Mouse (Mus musculus): Measurements from ENCODE around the gene Cacna1b.

Gene Cacna1b

DNA sequence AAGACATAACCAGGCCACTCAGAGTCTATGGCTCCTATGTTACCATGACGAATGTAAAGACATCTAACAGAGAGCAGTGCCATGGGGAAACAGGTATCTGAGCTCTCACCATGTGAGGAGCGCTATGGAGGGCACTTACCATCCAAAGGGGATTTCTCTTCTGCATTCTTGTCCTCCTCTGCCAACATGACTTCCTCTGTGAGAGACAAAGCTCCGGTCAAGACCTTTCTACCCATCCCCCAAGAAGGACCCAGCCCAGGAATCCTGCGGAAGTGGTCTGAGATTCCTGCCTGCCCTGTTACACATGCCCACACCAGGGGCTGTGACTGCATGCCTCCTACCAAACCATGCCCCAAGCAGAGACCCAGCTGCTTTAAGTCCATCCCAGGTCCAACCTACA lies 44.0 kb downstream of the Cacna1b start:
- DNase-seq (ENCODE audit: low spot score) = no peak

DNA sequence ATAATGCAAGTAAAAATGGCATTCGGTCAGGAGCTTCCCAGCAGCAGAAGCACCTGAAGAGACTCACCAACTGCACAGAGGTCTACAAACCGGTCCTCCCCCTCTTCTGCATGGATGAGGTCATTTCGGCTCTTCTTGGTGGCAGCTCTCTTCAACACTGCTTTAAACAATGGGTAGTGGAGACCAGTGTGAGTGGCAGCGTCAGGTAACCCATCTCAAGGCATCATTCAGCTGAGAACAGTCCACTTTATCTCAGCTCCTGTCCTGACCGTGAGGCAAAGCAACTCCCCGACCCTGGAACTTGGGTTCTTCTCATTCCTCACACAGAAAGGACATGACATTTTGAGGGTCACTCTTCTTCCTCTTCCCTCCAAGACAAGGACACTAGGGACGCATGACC lies 45.0 kb downstream of the Cacna1b start:
- no peak for DNase-seq (ENCODE audit: low spot score)

DNA sequence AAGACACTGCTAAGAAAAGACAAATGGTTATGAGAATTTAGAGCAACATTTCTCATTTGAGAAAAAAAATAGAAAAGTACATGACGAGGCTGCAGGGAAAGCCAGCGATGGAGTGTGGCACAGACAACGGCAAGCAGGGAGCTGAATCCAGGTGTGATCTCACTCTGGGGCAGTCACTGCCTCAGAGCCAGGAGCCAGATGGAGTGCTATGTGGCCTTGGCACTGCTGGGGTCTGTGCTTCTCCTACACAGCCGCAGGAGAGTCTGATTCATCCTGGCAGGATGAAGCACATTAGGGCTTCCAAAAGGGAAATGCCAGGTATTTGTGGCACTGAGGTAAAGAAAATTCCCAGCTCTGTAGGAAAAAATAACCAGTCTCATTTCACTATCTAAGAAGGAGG lies 45.5 kb downstream of the Cacna1b start:
- DNase-seq (ENCODE audit: low spot score) = no peak

DNA sequence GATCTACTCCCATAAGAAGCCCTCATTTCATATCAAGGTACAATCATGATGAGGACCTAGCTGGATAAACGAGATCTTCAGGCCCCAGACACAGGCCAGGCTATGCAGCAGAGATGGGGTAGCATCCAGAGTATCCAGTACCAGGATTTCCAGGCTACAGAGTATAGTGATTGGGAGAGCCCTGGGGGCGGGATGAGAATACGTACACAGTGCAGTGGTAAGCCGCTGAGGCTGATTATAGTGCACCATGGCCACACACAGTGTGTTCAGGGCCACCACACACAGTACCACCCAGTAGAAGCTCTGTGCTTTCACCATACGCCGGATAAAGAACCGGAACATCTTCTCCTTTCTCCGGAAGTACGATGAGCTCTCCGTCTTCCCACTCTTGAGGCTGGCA lies 57.0 kb downstream of the Cacna1b start:
- no peak for DNase-seq (ENCODE audit: low spot score)

DNA sequence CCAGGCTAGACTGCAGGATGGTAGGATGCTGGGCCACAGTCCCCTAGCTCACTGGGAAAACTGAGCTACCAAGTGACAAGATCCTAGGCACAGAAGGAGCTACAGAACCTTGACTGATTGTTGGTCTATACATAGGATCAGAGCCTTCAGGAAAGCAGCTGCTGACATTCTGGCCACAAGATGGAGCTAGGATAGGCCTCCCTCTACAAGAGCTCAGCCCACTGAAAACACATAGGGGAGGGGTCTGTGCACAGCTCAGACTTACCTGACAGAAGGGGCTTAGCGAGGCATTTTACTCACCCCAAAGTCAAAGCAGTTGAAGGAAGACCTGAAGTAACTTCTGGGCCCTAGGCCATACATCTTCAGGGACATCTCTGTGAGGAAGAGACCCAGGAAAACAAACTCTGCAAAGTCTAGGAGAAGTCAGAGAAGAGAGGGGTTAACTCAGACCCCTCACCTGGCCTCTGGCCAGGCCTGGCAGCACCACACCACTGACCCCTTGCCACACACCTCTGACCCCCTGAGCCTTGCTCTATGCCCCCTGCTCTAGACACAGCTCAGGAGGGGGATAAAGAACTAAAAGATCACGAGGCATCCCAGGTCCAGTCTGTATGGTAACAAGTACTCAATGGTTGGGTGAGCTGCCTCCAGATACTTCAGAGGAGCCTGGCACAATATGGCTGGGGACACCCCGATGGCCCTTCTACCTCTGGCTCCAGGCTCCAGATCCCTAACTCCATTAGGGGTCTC lies 60.6 kb downstream of the Cacna1b start:
- no peak for DNase-seq (ENCODE audit: low spot score)

DNA sequence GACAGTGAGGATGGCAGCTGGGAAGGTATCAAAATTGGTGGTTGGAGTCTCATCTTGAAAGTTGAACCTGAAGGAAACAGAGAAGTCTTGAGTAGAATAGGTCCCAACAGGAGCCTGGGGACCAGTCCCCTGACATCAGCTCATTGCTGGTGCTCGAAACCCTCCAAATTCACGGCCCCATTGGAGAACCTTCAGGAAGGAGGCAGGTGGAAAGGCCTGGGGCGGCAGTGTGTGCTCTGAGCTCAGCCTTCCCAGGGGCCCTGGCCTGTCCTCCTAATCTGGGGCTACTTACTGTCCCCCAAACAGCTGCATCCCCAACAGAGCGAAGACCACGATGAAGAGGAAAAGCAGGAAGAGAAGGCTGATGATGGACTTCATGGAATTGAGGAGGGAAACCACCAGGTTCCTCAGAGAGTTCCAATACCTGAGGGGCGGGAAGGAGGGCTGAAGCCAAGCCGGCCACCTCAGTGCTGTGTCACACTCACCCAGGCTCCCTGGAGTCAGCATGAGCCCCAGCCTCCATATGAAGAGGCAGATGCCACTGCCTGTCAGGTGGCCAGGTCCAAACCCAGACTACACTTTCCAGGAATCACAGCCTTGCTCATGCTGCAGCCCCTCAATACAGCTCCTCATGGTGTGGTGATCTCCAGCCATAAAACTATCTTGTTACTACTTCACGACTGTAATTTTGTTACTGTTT lies 65.5 kb downstream of the Cacna1b start:
- DNase-seq (ENCODE audit: low spot score) = no peak

DNA sequence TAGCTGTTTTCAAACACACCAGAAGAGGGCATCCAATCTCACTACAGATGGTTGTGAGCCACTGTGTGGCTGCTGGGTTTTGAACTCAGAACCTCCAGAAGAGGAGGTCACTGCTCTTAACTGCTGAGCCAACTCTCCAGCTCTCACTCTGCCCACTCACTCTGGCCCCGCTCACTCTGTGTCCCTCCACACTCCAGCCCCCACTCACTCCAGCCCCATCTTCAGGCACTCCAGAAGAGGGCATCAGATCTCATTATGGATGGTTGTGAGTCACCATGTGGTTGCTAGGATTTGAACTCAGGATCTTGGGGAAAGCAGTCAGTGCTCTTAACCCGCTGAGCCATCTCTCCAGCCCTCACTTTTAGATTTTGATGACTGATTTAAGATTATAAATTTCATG lies 70.6 kb downstream of the Cacna1b start:
- no peak for DNase-seq (ENCODE audit: low spot score)

DNA sequence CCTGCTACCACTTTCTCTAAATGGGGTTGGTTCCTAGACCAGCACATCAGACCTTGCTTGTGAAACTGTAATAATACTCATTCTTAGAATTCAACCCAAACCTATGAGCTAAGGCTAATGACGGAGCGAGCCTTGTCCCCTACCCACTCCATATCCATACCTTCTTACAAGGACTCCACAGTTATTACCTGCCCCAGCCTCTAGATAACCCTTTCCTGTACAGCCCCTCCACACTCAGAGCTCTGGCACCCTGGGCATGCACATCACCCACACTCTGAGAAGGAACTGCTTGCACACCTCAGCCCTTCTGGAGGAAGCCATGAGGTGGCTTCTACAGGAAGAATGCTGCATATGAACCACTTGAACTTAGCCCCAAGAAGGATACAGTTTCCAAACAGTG lies 72.6 kb downstream of the Cacna1b start:
- no peak for DNase-seq (ENCODE audit: low spot score)

DNA sequence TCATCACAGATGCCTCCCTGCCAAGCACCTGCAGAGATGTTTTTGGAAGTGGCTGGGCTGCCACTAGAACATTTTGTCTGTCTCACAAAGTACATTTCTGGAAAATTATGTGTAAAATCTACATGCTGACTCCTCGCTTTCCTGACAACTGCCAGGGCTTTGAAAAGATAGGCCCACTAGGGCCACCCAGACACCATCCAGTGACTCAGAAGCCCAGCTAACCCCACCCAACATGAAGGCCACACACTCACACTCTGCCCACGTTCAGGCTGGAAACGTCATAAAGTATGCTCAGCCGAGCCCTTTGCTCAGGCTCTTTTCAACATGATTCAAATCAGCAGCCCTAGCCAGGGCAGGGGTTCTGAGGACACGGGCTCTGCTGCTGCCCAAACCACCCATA lies 77.6 kb downstream of the Cacna1b start:
- no peak for DNase-seq (ENCODE audit: low spot score)

DNA sequence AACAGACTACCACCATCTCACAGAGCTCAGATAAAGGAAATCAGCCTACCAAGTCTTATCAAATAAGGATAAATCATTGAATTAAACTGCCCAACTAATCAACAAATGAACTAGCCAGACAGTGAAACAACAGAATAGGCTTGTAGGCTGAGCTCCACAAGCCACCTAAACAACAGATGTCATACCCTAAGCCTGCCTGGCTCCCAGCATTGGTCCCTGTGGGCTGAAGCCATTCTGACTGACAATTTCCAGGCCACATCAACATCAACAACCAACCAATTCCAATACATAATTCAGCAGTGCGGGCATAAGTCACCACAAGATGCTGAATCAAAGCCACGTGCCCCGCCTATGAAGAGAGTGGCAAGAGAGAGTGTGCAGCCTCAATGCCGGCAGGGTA lies 78.2 kb downstream of the Cacna1b start:
- no peak for DNase-seq (ENCODE audit: low spot score)

DNA sequence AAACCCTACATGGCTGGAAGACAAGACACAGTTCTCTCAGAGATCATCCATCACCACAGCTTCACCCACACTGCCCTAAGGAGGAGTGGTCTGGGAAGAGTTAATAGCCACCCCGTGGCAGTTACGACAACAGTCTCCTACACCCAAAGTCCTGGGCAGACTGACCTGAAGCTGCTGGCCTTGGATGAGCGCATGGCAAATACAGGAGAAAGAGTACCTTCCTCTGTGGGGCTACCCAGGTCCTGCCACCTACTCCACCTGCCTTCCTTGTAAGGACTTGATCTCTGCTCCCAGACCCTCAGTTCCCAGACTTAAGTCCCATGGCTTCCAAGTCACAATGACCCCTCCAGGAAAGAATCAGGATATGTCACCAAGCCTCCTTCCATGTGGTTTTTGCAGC lies 79.7 kb downstream of the Cacna1b start:
- DNase-seq (ENCODE audit: low spot score) = no peak

DNA sequence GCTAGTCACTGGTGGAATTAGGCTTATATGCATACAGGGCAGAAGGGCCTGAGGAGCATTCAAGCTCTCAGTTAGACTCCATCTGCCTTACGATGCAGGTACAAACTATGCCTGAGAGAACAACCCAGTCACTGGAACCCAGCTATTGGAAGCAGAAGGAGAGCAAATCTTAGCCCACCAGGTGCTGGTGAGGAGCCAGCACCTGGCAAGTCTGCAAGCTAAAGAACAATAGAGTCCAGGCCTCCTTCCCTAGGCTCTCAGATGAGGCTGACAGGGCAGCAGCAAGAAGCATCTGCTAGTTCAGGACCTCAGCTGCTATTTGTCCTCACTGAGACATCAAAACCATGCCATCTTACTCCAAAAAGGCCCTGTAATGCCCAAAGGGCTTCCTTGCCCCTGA lies 82.2 kb downstream of the Cacna1b start:
- DNase-seq (ENCODE audit: low spot score) = no peak

DNA sequence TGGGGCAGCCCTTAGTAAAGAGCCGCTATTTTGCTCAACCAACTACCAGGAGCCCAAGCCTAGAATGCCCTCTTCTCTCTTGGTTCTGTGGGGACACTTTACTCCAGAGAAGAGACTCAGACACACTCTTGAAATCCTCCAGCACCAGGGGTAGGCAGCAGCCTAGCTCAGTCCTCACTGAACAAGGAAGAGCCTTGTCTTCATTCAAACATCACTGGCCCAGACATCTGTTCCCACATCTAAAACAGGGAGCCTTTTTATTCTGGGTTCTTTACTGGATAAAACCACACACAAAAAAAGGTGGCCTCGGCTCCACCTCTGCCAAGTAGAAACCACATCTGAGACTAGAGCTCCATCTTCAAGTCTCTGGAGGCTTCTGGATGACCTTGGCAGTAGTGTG lies 82.8 kb downstream of the Cacna1b start:
- DNase-seq (ENCODE audit: low spot score) = no peak

DNA sequence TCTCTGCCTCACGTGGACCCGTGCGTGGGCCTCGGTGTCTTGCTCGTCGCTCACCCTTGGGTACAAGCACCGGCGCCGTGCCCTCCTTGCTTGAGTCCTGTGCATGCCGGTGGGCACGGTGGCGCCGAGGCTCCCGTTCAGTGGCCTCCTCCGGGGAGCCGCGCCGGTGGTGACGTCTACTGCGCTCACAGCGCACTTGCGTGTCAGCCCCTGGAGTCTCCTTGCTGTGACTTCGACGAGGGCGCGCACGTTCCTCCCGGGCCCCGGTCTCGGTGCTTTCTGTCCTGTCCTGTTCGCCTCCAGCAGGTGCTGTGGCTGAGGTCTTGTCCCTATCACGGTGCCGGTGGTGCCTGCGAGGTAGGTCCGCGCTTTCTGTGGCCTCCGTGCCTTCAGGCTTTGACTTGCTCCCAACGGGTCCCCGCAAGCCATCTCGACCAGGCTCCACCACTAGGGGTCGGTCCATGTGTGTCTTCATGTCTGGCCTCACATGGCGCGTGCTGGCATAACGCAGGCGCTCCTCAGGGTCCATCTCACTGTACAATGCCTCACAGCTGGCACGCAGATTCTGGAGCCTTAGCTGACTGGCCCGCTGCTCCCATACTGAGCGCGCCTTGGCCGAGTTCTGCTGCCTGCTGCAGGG lies 83.8 kb downstream of the Cacna1b start:
- DNase-seq (ENCODE audit: low spot score) = peak; percentile 6

DNA sequence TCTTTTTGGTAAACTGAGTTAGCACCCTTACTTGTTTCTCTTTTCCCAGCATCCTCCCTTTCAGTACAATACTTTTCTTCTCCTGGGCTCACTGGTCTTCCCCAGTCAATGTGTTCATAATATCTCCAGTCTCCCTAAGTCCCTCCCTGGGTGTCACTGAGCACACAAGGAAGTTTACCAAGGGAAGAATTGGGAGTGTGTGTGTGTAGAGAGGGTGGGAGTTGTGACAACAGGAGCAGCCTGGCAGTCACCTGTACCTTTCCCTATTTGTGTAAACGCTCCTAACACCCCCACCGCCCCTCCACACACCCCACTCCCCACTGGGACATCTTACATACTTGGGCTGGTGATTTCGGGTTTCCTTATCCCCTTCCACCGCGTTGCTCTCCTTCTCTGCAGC lies 84.4 kb downstream of the Cacna1b start:
- no peak for DNase-seq (ENCODE audit: low spot score)

DNA sequence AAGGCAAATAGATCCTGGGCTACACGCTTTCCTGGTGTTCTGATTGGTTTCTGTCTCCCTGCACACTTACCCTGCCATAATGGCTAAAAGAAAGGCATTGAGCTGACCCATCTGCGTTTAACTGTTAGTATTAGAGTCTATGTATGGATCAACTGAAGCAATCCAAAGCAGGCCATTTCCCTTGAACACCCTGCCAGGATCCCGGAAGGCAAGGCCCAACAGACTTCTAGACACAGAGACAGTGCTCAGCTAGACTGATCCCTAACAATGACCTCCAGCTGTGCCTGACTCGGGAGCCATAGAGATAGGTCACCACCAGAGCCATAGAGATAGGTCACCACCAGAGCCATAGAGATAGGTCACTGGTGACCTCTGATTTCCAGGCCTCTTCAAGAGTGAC lies 84.8 kb downstream of the Cacna1b start:
- DNase-seq (ENCODE audit: low spot score) = no peak

DNA sequence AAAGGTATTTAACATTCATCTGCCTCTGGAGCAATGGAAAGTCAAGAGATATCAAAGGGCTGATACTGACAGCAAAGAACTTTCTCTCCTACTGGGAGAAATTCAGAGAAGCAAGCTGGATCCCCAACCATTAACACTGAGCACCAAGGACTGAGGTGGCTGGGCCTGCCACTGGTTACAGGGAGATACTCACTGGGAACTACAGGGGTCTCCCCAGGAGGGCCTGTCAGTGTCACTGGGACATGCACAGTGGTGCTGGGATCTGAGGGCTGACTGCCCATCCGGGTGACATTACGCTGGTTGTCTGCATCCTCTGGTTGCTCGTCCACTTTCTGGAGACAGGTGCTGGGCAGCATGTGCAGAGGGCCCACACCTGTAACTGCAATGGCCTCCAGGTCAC lies 85.3 kb downstream of the Cacna1b start:
- DNase-seq (ENCODE audit: low spot score) = no peak

DNA sequence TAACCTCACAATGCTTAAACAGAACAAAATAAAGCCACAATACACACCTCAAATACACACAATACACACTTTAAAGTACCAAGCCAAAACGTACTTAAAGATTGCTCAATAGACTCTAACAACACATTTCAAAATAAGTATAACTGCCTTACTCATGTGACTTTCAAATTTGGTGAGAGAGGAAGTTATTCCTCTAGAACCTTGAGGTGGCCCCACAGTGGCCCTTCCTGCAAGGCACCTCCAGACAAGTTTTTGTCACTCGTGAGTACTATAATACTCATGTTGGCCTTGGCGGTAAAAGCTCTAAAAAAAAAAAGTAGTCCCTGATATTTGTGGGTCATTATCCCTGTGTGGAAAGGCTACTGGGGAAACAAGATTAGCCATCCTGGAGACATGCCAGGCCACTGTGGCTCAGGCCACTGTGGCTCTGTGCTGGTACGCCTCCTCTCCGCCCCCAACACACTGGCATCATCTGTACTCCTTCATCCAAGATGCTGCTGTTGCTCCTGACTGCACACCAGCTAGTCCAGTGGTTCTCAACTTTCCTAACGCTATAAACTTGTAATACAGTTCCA lies 88.4 kb downstream of the Cacna1b start:
- DNase-seq (ENCODE audit: low spot score) = no peak

DNA sequence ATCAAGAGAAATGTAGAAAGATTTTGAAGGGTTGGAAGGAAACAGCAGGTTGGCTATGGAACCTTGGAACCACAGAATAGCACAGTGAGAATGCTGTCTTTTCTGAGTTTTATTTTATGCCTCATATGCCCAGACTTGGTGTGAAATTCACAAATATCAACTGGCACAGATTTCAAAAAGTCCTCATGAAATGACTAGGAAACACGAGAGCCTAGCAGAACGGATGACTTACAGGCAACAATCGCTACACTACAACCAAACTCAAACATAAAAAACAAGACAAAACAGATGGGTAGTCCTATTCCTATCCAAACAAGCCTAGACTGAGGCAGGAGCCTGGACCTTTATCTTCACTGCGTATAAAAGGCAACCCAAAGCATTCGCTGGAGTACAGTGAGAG lies 94.4 kb downstream of the Cacna1b start:
- no peak for DNase-seq (ENCODE audit: low spot score)

DNA sequence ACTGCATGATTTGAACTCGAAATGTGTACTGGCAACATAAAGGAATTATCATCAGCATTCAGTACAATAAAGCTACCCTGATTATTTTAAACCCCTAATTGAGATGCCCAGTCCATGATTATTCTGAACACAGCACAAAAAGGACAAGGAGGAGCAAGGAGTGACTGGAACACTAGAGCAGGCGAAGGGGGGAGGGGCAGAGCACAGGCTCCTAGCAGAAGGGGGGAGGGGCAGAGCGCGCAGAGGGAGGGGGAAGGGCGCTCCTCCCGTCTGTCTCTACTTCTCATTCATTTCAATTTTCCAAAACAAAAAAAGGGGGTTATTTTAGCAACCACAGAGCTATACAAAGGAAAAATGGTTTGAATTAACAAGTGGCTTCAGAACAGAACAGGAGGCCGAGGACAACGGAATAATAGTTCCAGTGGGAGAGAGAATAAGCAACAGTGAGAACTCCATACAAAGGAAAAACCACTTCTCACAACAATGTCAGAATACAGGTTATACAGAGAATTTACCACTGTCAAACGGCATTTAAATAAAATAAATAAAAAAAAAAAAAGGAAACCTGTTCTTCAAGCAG lies 98.2 kb downstream of the Cacna1b start:
- DNase-seq (ENCODE audit: low spot score) = no peak

DNA sequence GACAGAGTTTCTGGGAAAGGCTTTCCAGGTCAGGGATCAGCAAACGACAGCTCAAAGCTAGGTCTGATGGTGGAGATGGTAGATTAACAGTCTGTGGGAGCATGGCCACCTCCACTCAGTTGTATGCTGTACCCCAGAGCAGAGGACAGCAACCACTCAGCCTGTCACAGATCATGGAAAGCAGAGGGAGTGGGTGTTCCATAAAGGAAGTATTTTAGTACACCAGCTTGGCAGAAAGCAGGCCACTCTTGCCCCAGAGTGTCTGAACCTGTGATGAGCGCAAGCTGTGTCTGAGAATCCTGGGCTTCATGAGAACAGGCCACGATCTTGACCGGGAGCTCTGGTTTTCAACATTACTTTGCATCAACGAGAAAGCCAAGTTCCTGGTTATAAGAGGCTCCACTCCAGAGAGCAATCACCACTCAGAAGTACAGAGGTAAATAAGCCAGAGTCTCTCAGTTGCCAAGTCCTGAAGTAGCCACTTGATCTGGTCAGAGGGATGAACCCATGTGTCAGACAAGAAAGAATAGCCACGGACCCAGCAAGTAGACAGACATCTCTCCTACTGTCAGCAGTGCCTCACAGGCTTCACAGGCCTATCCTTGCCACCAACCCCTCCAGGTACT lies 103.7 kb downstream of the Cacna1b start:
- no peak for DNase-seq (ENCODE audit: low spot score)

DNA sequence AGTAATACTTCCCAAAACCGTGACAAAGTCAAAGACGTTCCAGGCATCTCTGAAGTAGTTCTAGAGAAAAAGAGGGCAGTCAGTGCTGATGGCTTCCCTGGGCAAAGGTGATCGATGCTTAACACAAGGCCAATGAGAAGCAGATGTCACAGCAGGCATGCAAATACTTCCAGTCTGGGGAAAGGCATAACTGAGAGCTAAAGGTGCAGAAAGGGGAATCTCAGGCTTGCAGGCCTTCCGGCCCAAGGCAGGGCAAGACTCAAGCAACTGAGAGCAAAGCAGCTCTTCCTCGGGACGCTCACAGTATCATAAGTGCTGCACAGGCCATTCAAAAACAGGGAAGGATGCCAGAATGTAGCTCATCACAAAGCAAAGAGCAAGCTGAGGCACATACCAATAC lies 114.4 kb downstream of the Cacna1b start:
- DNase-seq (ENCODE audit: low spot score) = no peak
